Mouse (Mus musculus) bone marrow macrophage, adult 2 months (primary cell): ENCODE results near the gene Bglap3.

Experiments used
- CTCF ChIP-seq: IDR thresholded peaks from 2 replicates; pipeline ENCODE4 v1.5.1; 2012; ENCODE audit warnings: low read depth, mild to moderate bottlenecking, low read length, moderate library complexity
- POLR2A ChIP-seq: IDR thresholded peaks from 2 replicates; pipeline ENCODE4 v1.6.1; 2012; ENCODE audit warnings: mild to moderate bottlenecking, low read depth, low read length, borderline replicate concordance

DNA sequence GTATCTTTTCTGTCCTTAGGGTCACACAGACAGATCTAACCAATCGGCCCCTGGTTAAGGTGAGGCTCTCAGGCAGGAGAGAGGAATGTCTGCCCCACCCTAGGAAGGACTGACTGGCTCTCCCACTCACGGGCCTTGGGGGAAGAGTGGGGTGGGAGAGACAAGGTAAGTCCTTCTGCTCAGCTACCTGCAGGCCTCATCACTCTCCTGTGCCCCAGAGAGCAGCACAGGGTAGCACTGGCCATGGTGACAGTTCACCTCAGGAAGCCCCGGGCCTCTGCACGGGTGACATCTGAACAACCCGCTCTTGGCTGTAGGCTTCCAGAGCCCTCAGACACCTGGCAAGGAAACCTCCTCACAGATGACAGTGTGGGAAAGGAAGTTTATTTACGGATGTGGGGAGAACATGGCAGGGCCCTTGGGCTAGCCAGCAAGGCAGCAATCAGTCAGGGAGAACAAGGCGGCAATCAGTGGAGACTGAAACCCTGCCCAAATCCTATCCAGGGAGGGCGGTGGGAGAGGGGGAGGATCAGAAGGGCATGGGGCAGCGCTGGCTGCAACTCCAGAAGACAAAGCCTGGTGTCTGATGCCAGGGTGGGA lies 21.3 kb upstream of the Bglap3 start:
- TF ChIP-seq POLR2A (no peak), CTCF (no peak)
